Mouse (Mus musculus) heart, postnatal 0 days (tissue): Measurements from ENCODE around the gene Ust. TPM values are rescaled to one million over a fixed set of nuclear protein-coding genes. Genes with fewer than 3 reads are reported as not detected.

ENCODE experiments used
- ATAC-seq: fragments of 200-750 bp; cut with Nextera tagmentation; 2 replicates; pipeline ENCODE4 v1.8.0; 2017; ENCODE audit warnings: low read depth, moderate number of reproducible peaks, moderate library complexity; ENCODE audit not compliant: insufficient read depth
- DNase-seq: peaks from one replicate; pipeline ENCODE4 v3.0.0-alpha.2; 2016; ENCODE audit warnings: low spot score
- H3K27ac ChIP-seq: fragments of 300-500 bp; sonication (generic); 2 replicates; pipeline ENCODE4 v1.5.1; 2014; ENCODE audit warnings: low read depth, mild to moderate bottlenecking
- H3K27me3 ChIP-seq: fragments of 300-500 bp; sonication (generic); 2 replicates; pipeline ENCODE4 v1.6.1; 2014; ENCODE audit warnings: low read length, mixed read lengths; ENCODE audit not compliant: control insufficient read depth, insufficient read depth
- H3K36me3 ChIP-seq: fragments of 300-500 bp; sonication (generic); replicated peaks from 2 replicates; pipeline ENCODE4 v1.6.1; 2014; ENCODE audit warnings: low read length, mixed read lengths; ENCODE audit not compliant: control insufficient read depth, insufficient read depth
- H3K4me1 ChIP-seq: fragments of 300-500 bp; sonication (generic); 2 replicates; pipeline ENCODE4 v1.6.1; 2014; ENCODE audit warnings: antibody characterized with exemption; ENCODE audit not compliant: control insufficient read depth, insufficient read depth
- H3K4me2 ChIP-seq: fragments of 300-500 bp; sonication (generic); 2 replicates; pipeline ENCODE4 v1.6.1; 2014; ENCODE audit warnings: low read depth, mild to moderate bottlenecking, low read length, moderate library complexity
- H3K4me3 ChIP-seq: fragments of 300-500 bp; sonication (generic); 2 replicates; pipeline ENCODE4 v1.5.1; 2014; ENCODE audit warnings: low read depth, low read length
- H3K9ac ChIP-seq: fragments of 300-500 bp; sonication (generic); replicated peaks from 2 replicates; pipeline ENCODE4 v1.6.1; 2014; ENCODE audit warnings: low read depth, low read length, mixed read lengths
- H3K9me3 ChIP-seq: fragments of 300-500 bp; sonication (generic); replicated peaks from 2 replicates; pipeline ENCODE4 v1.6.1; 2016; ENCODE audit warnings: low read length; ENCODE audit not compliant: control insufficient read depth
- CTCF ChIP-seq: IDR thresholded peaks from 2 replicates; pipeline ENCODE4 v1.5.1; 2016; ENCODE audit warnings: antibody characterized with exemption, control low read depth, low read depth
- EP300 ChIP-seq: IDR thresholded peaks from 2 replicates; pipeline ENCODE4 v1.6.1; 2016; ENCODE audit warnings: antibody characterized with exemption, low read depth
- WGBS: fragments of 180-500 bp; shearing (Covaris S2); extraction: QIAGEN DNeasy Blood & Tissue Kit; methylation state at CpG from one replicate; pipeline ENCODE4 v1.1.7; 2014; 5-methylcytosine and 5-hydroxymethylcytosine counted together
- polyA plus RNA-seq: library from polyadenylated mRNA; unstranded; fragments of >200 nt; fragmentation: Nextera tagmentation; extraction: Ambion mirVana; gene quantifications from 2 replicates; pipeline ENCODE4 v1.2.1, GENCODE M21; 2015
- total RNA-seq: library from RNA; depleted of rRNA; stranded (reverse); fragments of >200 nt; gene quantifications from 2 replicates; pipeline ENCODE4 v1.2.3, GENCODE M21; 2014; ENCODE audit warnings: low replicate concordance

Gene Ust
- total and polyA plus RNA-seq, 2 experiments from 2014 or later: 1.1 to 1.2 TPM

GRCm38 (mm10) chr10:8468651-8469386 is 49.8 kb downstream of the Ust start:
- H3K27ac ChIP-seq: no peak overlapping the region
- H3K9me3 ChIP-seq: no peaks in the 10 kb centered on the region
- no peak for DNase-seq
- H3K27me3 ChIP-seq: no peaks in the 10 kb centered on the region
- no peak overlapping the region for H3K4me2 ChIP-seq
- H3K9ac ChIP-seq: no peak overlapping the region
- H3K4me1 ChIP-seq: no peaks in the 10 kb centered on the region
- no peaks in the 10 kb centered on the region for H3K36me3 ChIP-seq
- WGBS: 73% methylated on average over 5 of the region's 5 CpGs
- no peak for ATAC-seq
- H3K4me3 ChIP-seq: no peak overlapping the region
- no peak for TF ChIP-seq EP300
- no peak for TF ChIP-seq CTCF

DNA sequence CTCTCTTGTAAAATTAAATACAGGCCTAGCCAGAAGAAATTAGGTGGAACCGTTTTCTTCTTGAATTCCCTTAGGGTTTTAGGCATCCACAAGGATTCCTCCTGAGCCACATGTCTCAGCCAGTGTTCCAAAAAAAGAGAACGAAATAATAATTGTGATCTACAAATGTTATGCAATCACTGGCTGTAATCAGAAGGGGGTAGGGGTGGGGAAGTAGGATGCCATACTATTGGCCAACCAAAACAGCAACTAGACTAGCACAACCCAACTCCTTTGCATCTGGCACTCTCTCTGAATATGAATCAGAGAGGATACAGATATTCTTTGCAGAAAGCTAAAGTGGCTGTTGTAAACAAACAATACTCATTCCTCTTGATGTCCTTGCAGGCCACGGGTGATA is 52.7 kb downstream of the Ust start:
- DNase-seq: no peak
- no peak overlapping the region for H3K9ac ChIP-seq
- no peak overlapping the region for H3K4me3 ChIP-seq
- no peaks in the 10 kb centered on the region for H3K27me3 ChIP-seq
- no peaks in the 10 kb centered on the region for H3K36me3 ChIP-seq
- H3K27ac ChIP-seq: no peak overlapping the region
- WGBS: 57% methylated on average over 3 of the region's 3 CpGs
- H3K9me3 ChIP-seq: no peaks in the 10 kb centered on the region
- TF ChIP-seq EP300 (no peak), CTCF (no peak)
- H3K4me1 ChIP-seq: no peaks in the 10 kb centered on the region
- ATAC-seq: no peak
- H3K4me2 ChIP-seq: no peak overlapping the region

DNA sequence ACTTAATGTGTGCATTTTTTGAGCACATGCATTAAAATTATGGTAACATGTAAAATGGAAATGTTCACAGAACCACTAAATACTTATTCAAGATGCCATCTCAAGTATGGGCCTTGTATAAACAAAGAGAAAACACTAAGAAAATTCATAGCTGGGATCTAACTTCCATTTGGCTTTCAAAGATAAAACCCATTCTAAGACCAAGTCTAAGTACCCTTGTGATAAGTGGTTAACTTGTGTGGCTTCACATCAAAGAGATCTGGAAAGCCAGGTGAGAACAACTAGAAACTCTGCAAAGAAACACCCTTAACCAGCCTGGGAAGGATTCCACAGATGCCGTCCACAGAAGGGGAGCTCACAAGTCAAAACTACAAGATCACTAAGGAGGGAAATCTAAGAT is 53.4 kb downstream of the Ust start:
- DNase-seq (no peak), ATAC-seq (no peak)
- H3K4me2 ChIP-seq: no peak overlapping the region
- H3K4me3 ChIP-seq: no peak overlapping the region
- 78% methylated on average over 1 of the region's 1 CpGs for WGBS
- TF ChIP-seq CTCF (no peak), EP300 (no peak)
- H3K27me3 ChIP-seq: no peaks in the 10 kb centered on the region
- no peaks in the 10 kb centered on the region for H3K36me3 ChIP-seq
- no peak overlapping the region for H3K27ac ChIP-seq
- H3K9me3 ChIP-seq: no peaks in the 10 kb centered on the region
- no peaks in the 10 kb centered on the region for H3K4me1 ChIP-seq
- H3K9ac ChIP-seq: no peak overlapping the region

- H3K27ac ChIP-seq: no peak overlapping the region
- no peak overlapping the region for H3K4me3 ChIP-seq
- H3K9ac ChIP-seq: no peak overlapping the region
- no peaks in the 10 kb centered on the region for H3K4me1 ChIP-seq
- H3K27me3 ChIP-seq: no peaks in the 10 kb centered on the region
- no peaks in the 10 kb centered on the region for H3K36me3 ChIP-seq
- H3K4me2 ChIP-seq: no peak overlapping the region
- 88% methylated on average over 5 of the region's 5 CpGs for WGBS
- TF ChIP-seq EP300: no peak
- TF ChIP-seq CTCF: no peak
- H3K9me3 ChIP-seq: no peaks in the 10 kb centered on the region
- no peak for ATAC-seq
- no peak for DNase-seq
Measured at GRCm38 (mm10) chr10:8461372-8461771, 57.3 kb downstream of the Ust start.

GRCm38 (mm10) chr10:8454711-8455110 is 63.9 kb downstream of the Ust start:
- H3K27me3 ChIP-seq: no peaks in the 10 kb centered on the region
- H3K4me1 ChIP-seq: no peaks in the 10 kb centered on the region
- no peak overlapping the region for H3K4me2 ChIP-seq
- ATAC-seq (no peak), DNase-seq (no peak)
- no peak overlapping the region for H3K27ac ChIP-seq
- no peak overlapping the region for H3K9ac ChIP-seq
- no peaks in the 10 kb centered on the region for H3K36me3 ChIP-seq
- no peaks in the 10 kb centered on the region for H3K9me3 ChIP-seq
- no peak overlapping the region for H3K4me3 ChIP-seq
- 34% methylated on average over 1 of the region's 1 CpGs for WGBS
- TF ChIP-seq CTCF (no peak), EP300 (no peak)

DNA sequence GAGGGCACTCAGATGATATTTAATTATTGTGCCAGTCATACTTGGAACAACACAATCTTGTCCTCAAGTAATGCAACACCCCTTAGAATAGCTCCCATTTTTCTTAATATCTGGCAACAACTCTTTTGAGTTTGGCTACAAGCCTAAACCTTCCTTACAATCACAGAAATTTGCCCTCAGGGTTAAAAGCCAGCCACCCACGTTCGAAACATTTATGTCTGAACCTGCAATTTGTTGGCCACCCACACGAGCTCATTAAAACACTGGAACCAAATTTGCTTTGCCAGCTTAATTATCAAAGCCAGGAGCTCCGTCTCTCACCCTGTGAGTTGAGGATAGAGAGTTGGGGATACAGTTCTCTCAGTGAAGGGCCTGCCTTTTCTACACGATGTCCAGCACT is 70.9 kb downstream of the Ust start:
- no peak for DNase-seq
- H3K4me3 ChIP-seq: no peak overlapping the region
- H3K9ac ChIP-seq: no peak overlapping the region
- H3K27me3 ChIP-seq: no peaks in the 10 kb centered on the region
- no peak for TF ChIP-seq CTCF
- 56% methylated on average over 5 of the region's 5 CpGs for WGBS
- H3K27ac ChIP-seq: no peak overlapping the region
- no peaks in the 10 kb centered on the region for H3K36me3 ChIP-seq
- H3K9me3 ChIP-seq: no peaks in the 10 kb centered on the region
- no peaks in the 10 kb centered on the region for H3K4me1 ChIP-seq
- H3K4me2 ChIP-seq: no peak overlapping the region
- ATAC-seq: no peak
